Mouse (Mus musculus) liver, adult (tissue): ENCODE results near the gene AI661453.

ENCODE experiments used
- GATA4 ChIP-seq: IDR thresholded peaks from 2 replicates; pipeline ENCODE4 v1.6.1; 2014; ENCODE audit warnings: mild to moderate bottlenecking, low read length; ENCODE audit not compliant: insufficient replicate concordance

The AI661453 gene

DNA sequence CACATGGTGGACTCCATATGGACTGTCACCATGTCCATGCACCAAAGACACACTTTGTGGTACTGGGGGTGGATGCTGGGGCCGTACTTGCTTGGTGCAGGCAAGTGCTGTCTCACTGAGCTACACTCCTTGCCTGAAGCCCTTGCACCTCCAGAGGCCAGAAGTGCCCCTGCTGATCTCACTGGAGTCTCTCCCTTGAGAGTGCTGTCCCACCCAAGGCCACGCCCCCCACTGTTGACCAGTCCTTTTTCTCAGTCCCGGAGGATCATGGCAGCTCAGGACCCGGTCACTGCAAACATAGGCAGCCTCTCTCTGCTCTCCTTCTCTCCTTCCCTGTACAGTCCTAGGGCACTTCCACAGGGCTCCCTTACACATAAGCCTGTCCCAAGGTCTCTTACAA, 37.8 kb downstream of the AI661453 start:
- no peak for TF ChIP-seq GATA4

DNA sequence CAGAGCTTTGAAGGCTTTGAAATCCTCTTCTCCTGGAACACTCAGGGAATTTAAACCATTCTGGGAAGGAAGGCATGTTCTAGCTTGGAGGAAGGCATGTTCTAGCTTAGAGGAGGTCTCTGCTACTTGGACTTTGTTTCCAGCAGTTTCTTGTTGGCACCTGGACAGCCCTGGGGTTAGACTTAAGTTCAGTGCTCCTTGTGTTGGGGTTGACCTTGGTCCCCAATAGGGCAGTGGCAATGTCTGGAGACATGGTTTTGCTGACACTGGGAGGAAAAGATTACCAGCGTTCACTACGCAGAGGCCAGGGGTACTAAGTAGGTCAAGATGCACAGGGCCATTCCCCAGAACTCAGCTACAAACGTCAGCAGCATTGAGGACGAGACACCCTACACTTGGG, 38.8 kb downstream of the AI661453 start:
- no peak for TF ChIP-seq GATA4

DNA sequence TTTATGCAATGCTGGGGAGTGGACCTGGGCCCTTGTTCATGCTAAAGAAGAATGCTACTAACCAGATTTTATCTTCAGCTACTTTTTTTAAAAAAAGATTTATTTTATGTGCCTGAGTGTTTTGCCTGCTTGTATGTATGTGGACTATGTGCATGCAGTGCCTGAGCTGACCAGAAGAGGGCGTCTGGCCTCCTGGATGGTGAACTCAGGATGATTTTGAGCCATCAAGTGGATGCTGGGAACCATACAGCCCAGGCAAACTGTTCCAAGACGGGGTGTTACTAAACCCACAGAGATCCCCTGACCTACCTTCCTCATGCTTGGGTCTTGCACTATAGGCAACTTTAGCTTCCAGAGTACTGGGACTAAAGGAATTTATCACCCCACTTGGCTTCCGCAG, 39.3 kb downstream of the AI661453 start:
- no peak for TF ChIP-seq GATA4

DNA sequence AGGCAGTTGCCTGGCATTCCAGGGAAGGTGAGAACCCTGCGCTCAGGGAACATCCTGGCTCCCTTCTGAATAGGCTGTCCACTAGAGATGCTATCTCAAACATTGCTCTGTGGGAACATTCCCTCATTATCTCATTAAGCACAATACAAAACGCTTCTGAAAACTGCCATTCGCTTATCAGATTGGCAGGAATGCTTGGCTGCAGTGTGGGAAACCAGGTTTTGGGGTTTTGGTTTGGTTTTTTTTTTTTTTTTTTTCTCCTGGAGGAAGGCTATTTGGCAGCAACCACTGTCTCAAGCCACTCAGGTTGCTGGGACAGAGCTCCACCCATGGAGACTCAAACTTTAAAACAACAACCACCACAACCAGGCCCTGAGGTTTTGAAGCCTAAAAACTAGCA, 43.5 kb downstream of the AI661453 start:
- no peak for TF ChIP-seq GATA4

- TF ChIP-seq GATA4: no peak
Measured at GRCm38 (mm10) chr17:47482401-47482800, 46.0 kb downstream of the AI661453 start.

DNA sequence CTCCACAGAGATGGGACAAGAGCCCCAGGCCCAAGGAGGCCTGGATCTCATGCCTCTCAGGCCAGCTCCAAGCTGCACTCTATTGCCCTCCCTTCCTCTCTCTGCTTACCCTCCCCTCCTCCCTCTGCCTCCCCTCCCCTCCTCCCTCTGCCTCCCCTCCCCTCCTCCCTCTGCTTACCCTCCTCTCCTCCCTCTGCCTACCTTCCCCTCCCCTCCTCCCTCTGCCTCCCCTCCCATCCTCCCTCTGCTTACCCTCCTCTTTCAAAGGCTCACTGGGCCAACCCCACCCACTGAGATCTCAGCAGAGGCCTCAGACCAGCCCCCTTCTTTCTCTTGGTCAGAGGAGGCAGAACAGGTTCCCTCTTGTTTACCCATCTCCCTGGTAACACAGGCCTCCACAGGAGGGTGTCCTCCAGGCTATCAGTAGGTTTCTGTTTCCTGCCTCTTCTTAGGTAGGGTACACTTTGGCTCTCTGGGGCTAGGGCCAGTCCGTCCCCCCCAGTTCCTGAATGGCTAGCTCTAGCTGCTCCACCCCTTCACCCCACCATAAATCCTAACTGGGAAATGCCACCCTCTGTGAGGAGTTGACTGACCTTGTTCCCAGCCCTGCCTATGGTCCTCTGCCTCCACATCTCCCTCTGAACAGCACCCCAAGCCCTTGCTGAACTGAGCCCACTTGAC, 48.0 kb downstream of the AI661453 start:
- TF ChIP-seq GATA4: no peak

DNA sequence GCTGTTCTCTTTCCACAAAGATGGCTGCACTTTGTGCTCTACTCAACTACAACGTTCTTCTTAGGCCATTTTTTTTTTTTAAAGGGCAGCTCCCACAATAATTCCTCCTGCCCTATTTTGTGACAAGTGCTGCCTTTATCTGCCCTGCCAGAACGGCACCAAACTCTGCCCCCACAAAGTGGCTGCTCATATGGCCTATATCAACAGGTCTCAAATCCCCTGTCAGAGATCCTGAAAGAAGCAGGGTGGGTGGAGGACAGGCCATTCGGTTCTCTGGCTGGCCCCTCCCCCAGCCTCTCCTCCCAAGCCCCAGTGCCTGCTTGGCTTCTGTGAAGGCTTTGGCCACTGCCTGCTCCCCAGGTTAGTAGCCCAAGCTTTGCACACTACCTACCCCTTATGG, 48.6 kb downstream of the AI661453 start:
- TF ChIP-seq GATA4: no peak

GRCm38 (mm10) chr17:47485791-47486190, 49.4 kb downstream of the AI661453 start:
- no peak for TF ChIP-seq GATA4

DNA sequence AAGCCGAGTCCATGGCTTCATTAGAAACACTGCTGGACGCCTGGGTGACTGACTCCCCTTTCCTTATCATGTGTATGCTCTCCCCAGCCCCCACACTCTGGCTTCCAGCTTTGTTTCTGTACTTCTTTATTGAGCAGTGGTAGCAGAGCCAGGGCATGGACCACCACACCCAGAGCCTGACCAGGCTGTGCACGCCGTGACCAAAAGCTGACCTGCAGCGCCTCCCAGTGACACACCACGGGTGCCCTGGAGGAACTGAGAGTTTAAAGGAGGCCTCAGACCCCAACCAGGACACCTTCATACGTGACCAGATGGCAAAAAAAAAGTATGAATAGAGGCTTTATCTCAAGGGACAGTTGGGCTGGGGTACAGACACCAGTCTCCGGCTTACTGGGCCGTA, 54.4 kb downstream of the AI661453 start:
- no peak for TF ChIP-seq GATA4

DNA sequence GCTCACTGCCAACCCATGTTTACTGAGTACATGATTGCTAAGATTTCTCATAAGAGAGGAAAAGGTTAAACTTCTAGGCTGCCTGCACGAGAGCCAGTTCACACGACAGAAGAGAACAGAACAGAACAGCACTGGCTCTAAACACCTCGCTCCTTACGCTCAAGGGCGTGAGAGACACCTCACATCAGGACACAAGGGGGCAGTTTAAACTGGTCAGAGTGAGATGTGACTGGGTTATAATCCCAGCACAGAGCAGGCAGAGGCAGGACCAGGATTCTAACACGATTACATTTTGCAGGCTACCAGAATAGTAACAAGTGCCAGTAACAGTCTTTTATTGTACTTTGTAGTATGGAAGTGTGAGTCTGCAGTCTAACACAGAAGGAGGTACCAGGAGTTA, 56.3 kb downstream of the AI661453 start:
- TF ChIP-seq GATA4: no peak

DNA sequence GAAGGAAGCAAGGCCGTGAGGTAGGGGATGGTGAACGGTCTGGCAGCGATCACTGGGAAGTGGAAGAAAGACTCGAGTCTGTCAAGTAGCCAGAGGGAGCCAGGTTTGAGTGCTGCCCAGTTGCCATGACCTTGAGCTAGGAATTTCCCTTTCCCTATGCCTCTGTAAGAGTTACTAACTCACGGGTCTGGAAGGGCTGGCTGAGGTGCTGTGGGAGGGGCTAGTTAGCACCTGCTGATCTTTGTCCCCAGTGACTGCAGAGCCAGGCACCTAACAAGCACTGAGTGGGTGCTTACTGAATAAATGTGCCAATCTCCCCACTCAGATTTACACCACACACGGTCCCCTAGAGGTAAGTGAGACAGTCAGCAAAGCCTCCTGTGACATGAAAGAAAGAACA, 57.2 kb downstream of the AI661453 start:
- TF ChIP-seq GATA4: no peak

DNA sequence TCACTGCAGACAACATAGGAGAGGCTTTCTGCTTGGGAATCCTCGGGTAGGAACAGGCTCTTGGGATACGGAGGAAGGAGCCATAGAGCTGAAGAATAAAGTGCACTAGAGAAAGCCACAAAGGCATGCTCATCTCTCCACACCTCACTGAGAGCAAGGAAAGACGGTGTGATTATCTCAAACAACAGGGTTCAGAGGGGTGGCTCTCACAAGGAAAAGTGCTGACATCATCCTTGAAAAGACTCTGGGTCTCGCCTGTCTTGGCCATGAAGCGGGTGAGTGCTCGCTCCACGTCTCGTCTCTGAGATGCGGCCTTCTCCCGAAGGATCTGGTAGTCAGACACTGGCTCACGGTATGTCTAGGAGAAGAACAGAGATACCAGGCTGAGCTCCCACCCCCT, 57.7 kb downstream of the AI661453 start:
- no peak for TF ChIP-seq GATA4

GRCm38 (mm10) chr17:47501531-47501930, 65.1 kb downstream of the AI661453 start:
- no peak for TF ChIP-seq GATA4

DNA sequence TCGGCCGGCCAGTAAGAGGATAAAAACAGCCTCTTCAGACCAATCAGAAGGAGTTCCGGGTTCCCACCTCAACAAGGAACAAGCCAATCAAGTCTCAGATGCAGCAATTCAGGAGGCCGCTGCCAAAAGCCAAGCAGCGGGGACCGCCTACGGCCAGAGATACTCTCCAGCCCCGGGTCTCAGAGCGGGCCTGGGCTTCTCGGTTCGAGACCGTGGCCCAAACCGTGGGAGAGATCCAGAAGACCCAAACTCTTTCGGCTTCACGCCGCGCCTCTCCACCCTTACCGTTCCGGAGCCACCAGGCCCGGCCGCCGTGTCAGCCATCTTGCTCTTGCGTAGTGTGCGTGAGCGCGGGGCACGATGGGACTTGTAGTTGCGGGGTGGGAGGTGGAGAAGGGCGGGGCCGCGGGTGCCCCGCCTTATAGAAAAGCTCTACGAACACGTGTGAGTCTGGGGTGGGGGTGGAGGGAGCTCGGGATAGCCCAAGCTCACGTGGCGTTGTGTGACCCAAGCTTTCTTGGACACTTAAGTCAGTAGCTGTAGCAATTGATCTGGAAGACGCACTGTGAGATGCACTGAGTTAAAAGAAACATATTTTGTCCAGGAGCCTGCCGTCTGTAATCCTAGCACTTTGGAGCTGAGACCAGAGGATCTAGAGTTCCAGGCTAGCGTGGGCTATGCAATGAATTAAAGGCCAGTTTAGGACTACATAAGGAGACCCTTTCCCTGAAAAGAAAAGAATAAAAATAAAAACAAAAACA, 65.7 kb downstream of the AI661453 start, which contains the start of gene Taf8:
Gene Taf8, minus strand, starts transcription at position 347 of the 761 bp plus-strand sequence.
- TF ChIP-seq GATA4: no peak

DNA sequence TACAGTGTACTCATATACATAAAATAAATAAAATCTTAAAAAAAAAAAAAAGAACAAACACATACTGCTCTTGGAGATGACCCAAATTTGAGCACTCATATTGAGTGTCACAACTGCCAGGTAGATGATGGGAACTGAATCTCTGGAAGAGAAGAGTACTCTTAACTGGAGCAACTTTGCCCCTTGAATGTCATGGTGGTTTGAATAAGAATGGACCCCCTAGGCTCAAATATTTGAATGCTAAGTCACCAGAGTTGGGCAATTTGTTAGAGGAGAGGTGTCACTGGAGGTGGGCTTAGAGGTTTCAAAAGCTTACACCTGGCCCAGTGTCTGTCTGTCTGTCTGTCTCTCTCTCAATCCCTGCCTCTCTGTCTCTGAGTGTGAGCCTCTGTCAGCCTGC, 67.3 kb downstream of the AI661453 start:
- TF ChIP-seq GATA4: no peak

DNA sequence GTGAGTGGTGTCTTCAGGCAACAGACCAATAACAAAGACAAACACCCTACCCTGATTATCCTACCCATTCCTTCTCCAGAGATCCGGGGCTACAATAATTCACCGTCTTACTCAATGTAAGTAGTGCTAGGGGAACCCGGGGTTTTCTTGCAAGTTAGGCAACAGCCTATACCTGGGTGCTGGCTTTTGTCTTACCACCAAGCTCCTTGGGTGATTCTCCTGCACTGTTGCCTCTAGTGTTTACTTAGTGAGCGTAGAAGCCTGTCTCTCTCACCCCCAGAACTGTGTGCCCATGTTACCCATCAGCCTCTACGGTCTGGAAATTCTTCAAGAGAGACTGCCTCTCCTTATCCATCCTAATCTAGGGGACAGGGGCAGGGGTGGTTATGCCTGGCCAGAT, 67.8 kb downstream of the AI661453 start:
- no peak for TF ChIP-seq GATA4

DNA sequence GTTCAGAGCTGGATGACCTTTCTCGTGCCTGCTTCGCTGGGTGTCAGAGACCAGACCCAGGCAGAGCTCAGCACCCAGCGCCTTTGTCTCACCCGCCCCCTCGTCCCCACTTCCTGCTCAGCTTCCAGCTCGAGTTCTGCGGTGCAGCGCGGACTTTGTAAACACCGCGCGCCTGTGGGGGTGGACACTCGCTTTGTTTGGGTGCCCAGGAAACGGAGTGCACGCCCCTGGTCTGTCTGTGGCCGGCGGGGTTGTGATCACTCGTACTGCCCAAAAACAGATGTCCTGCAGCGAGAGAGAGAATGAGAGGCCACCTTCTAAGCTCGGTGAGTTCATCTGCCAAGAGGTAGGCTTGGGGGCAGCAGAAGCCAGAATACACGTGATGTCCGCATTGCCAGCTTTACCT, 68.5 kb downstream of the AI661453 start, which contains the start of gene Ccnd3:
Gene Ccnd3, plus strand, starts transcription at position 111 of the 406 bp plus-strand sequence.
- TF ChIP-seq GATA4: no peak
